Mouse (Mus musculus): Measurements from ENCODE around the gene Filip1. TPM values are rescaled to one million over a fixed set of nuclear protein-coding genes. Genes with fewer than 3 reads are reported as not detected.

The Filip1 gene
- polyA plus RNA-seq, 1 experiment from 2014 or later: 2.5 TPM

GRCm38 (mm10) chr9:79889132-79889531 lies 123.5 kb downstream of the Filip1 start:
- ATAC-seq (no peak), DNase-seq (ENCODE audit: low spot score) (no peak)
- Histone ChIP-seq H3K4me2 (ENCODE audit: low read length) (no peak overlapping the region), H3K9me3 (replicated peaks; ENCODE audit: control insufficient read depth, low read length) (no peaks in the 10 kb centered on the region), H3K27ac (ENCODE audit: low read depth, low read length) (no peak overlapping the region), H3K36me3 (ENCODE audit: control insufficient read depth, insufficient read depth, low read length) (no peaks in the 10 kb centered on the region), H3K9ac (ENCODE audit: low read length) (no peak overlapping the region), H3K4me3 (ENCODE audit: low read depth, low read length) (no peak overlapping the region), H3K4me1 (ENCODE audit: control insufficient read depth, insufficient read depth, low read length) (no peaks in the 10 kb centered on the region), H3K27me3 (replicated peaks; ENCODE audit: control insufficient read depth, insufficient read depth, low read length) (no peaks in the 10 kb centered on the region)
- WGBS: 88% methylated on average over 6 of the region's 6 CpGs

- DNase-seq (ENCODE audit: low spot score) (peak; percentile 33), ATAC-seq (peak; percentile 65)
- no peaks in the 10 kb centered on the region for H3K27me3 ChIP-seq (replicated peaks; ENCODE audit: control insufficient read depth, insufficient read depth, low read length)
- 66% methylated on average over 11 of the region's 11 CpGs for WGBS
- H3K4me2 ChIP-seq (ENCODE audit: low read length): no peak overlapping the region
- no peaks in the 10 kb centered on the region for H3K36me3 ChIP-seq (ENCODE audit: control insufficient read depth, insufficient read depth, low read length)
- H3K9me3 ChIP-seq (replicated peaks; ENCODE audit: control insufficient read depth, low read length): no peaks in the 10 kb centered on the region
- H3K27ac ChIP-seq (ENCODE audit: low read depth, low read length): no peak overlapping the region
- H3K9ac ChIP-seq (ENCODE audit: low read length): no peak overlapping the region
- H3K4me1 ChIP-seq (ENCODE audit: control insufficient read depth, insufficient read depth, low read length): no peaks in the 10 kb centered on the region
- H3K4me3 ChIP-seq (ENCODE audit: low read depth, low read length): no peak overlapping the region
These were observed 127.1 kb downstream of the Filip1 start for GRCm38 (mm10) chr9:79885244-79886210.

GRCm38 (mm10) chr9:79883139-79883538 lies 129.5 kb downstream of the Filip1 start:
- no peaks in the 10 kb centered on the region for H3K36me3 ChIP-seq (ENCODE audit: control insufficient read depth, insufficient read depth, low read length)
- H3K4me1 ChIP-seq (ENCODE audit: control insufficient read depth, insufficient read depth, low read length): no peaks in the 10 kb centered on the region
- no peaks in the 10 kb centered on the region for H3K27me3 ChIP-seq (replicated peaks; ENCODE audit: control insufficient read depth, insufficient read depth, low read length)
- ATAC-seq: no peak
- WGBS: 88% methylated on average over 2 of the region's 2 CpGs
- H3K27ac ChIP-seq (ENCODE audit: low read depth, low read length): no peak overlapping the region
- H3K9ac ChIP-seq (ENCODE audit: low read length): no peak overlapping the region
- DNase-seq (ENCODE audit: low spot score): no peak
- no peaks in the 10 kb centered on the region for H3K9me3 ChIP-seq (replicated peaks; ENCODE audit: control insufficient read depth, low read length)
- H3K4me2 ChIP-seq (ENCODE audit: low read length): no peak overlapping the region
- no peak overlapping the region for H3K4me3 ChIP-seq (ENCODE audit: low read depth, low read length)

- Histone ChIP-seq H3K4me2 (ENCODE audit: low read length) (no peak overlapping the region), H3K9ac (ENCODE audit: low read length) (no peak overlapping the region), H3K9me3 (replicated peaks; ENCODE audit: control insufficient read depth, low read length) (no peaks in the 10 kb centered on the region), H3K4me3 (ENCODE audit: low read depth, low read length) (no peak overlapping the region), H3K27ac (ENCODE audit: low read depth, low read length) (no peak overlapping the region), H3K36me3 (ENCODE audit: control insufficient read depth, insufficient read depth, low read length) (no peaks in the 10 kb centered on the region), H3K27me3 (replicated peaks; ENCODE audit: control insufficient read depth, insufficient read depth, low read length) (no peaks in the 10 kb centered on the region), H3K4me1 (ENCODE audit: control insufficient read depth, insufficient read depth, low read length) (peaks cover 12% of the 10 kb centered on the region)
- 91% methylated on average over 7 of the region's 7 CpGs for WGBS
- ATAC-seq (no peak), DNase-seq (ENCODE audit: low spot score) (no peak)
These were observed 132.6 kb downstream of the Filip1 start for GRCm38 (mm10) chr9:79880031-79880430.

- WGBS: 32% methylated on average over 20 of the region's 20 CpGs
- no peaks in the 10 kb centered on the region for H3K9me3 ChIP-seq (replicated peaks; ENCODE audit: control insufficient read depth, low read length)
- H3K36me3 ChIP-seq (ENCODE audit: control insufficient read depth, insufficient read depth, low read length): no peaks in the 10 kb centered on the region
- DNase-seq (ENCODE audit: low spot score) (peak; percentile 64), ATAC-seq (peak; percentile 65)
- H3K27me3 ChIP-seq (replicated peaks; ENCODE audit: control insufficient read depth, insufficient read depth, low read length): no peaks in the 10 kb centered on the region
- H3K4me2 ChIP-seq (ENCODE audit: low read length): peak overlapping the region; percentile 30
- H3K9ac ChIP-seq (ENCODE audit: low read length): peak overlapping the region; percentile 2; the same call in 1 of the 2 replicates
- peaks cover 12% of the 10 kb centered on the region for H3K4me1 ChIP-seq (ENCODE audit: control insufficient read depth, insufficient read depth, low read length)
- H3K4me3 ChIP-seq (ENCODE audit: low read depth, low read length): no peak overlapping the region
- no peak overlapping the region for H3K27ac ChIP-seq (ENCODE audit: low read depth, low read length)
These were observed 137.0 kb downstream of the Filip1 start for GRCm38 (mm10) chr9:79875522-79876131.

GRCm38 (mm10) chr9:79872598-79872997 lies 140.1 kb downstream of the Filip1 start:
- 14% methylated on average over 2 of the region's 2 CpGs for WGBS
- Histone ChIP-seq H3K27me3 (replicated peaks; ENCODE audit: control insufficient read depth, insufficient read depth, low read length) (no peaks in the 10 kb centered on the region), H3K36me3 (ENCODE audit: control insufficient read depth, insufficient read depth, low read length) (no peaks in the 10 kb centered on the region), H3K9me3 (replicated peaks; ENCODE audit: control insufficient read depth, low read length) (no peaks in the 10 kb centered on the region), H3K4me2 (ENCODE audit: low read length) (no peak overlapping the region), H3K9ac (ENCODE audit: low read length) (no peak overlapping the region), H3K27ac (ENCODE audit: low read depth, low read length) (no peak overlapping the region), H3K4me3 (ENCODE audit: low read depth, low read length) (no peak overlapping the region), H3K4me1 (ENCODE audit: control insufficient read depth, insufficient read depth, low read length) (peaks cover 12% of the 10 kb centered on the region)
- DNase-seq (ENCODE audit: low spot score): no peak
- ATAC-seq: no peak

- WGBS: 88% methylated on average over 5 of the region's 5 CpGs
- Histone ChIP-seq H3K27me3 (replicated peaks; ENCODE audit: control insufficient read depth, insufficient read depth, low read length) (no peaks in the 10 kb centered on the region), H3K4me3 (ENCODE audit: low read depth, low read length) (no peak overlapping the region), H3K4me1 (ENCODE audit: control insufficient read depth, insufficient read depth, low read length) (no peaks in the 10 kb centered on the region), H3K4me2 (ENCODE audit: low read length) (no peak overlapping the region), H3K27ac (ENCODE audit: low read depth, low read length) (no peak overlapping the region), H3K36me3 (ENCODE audit: control insufficient read depth, insufficient read depth, low read length) (no peaks in the 10 kb centered on the region), H3K9me3 (replicated peaks; ENCODE audit: control insufficient read depth, low read length) (no peaks in the 10 kb centered on the region), H3K9ac (ENCODE audit: low read length) (no peak overlapping the region)
- DNase-seq (ENCODE audit: low spot score): no peak
- no peak for ATAC-seq
These were observed 143.1 kb downstream of the Filip1 start for GRCm38 (mm10) chr9:79869512-79869911.

GRCm38 (mm10) chr9:79865998-79866397 lies 146.7 kb downstream of the Filip1 start:
- ATAC-seq (no peak), DNase-seq (ENCODE audit: low spot score) (no peak)
- Histone ChIP-seq H3K36me3 (ENCODE audit: control insufficient read depth, insufficient read depth, low read length) (no peaks in the 10 kb centered on the region), H3K4me1 (ENCODE audit: control insufficient read depth, insufficient read depth, low read length) (no peaks in the 10 kb centered on the region), H3K4me2 (ENCODE audit: low read length) (no peak overlapping the region), H3K9ac (ENCODE audit: low read length) (no peak overlapping the region), H3K4me3 (ENCODE audit: low read depth, low read length) (no peak overlapping the region), H3K27me3 (replicated peaks; ENCODE audit: control insufficient read depth, insufficient read depth, low read length) (no peaks in the 10 kb centered on the region), H3K27ac (ENCODE audit: low read depth, low read length) (no peak overlapping the region), H3K9me3 (replicated peaks; ENCODE audit: control insufficient read depth, low read length) (no peaks in the 10 kb centered on the region)
- 75% methylated on average over 7 of the region's 7 CpGs for WGBS

- 88% methylated on average over 6 of the region's 6 CpGs for WGBS
- Histone ChIP-seq H3K9ac (ENCODE audit: low read length) (no peak overlapping the region), H3K4me2 (ENCODE audit: low read length) (no peak overlapping the region), H3K4me3 (ENCODE audit: low read depth, low read length) (no peak overlapping the region), H3K36me3 (ENCODE audit: control insufficient read depth, insufficient read depth, low read length) (no peaks in the 10 kb centered on the region), H3K27me3 (replicated peaks; ENCODE audit: control insufficient read depth, insufficient read depth, low read length) (no peaks in the 10 kb centered on the region), H3K9me3 (replicated peaks; ENCODE audit: control insufficient read depth, low read length) (no peaks in the 10 kb centered on the region), H3K4me1 (ENCODE audit: control insufficient read depth, insufficient read depth, low read length) (no peaks in the 10 kb centered on the region), H3K27ac (ENCODE audit: low read depth, low read length) (no peak overlapping the region)
- ATAC-seq (no peak), DNase-seq (ENCODE audit: low spot score) (no peak)
These were observed 150.1 kb downstream of the Filip1 start for GRCm38 (mm10) chr9:79862544-79862943.

Data from forebrain, embryonic 14.5 days (tissue).